Comparison of ENCODE assay signal across 10 mouse cellular contexts in genomic region chr4:150743103-150743502, GRCm38 (mm10).
A peak's percentile ranks its signal among the peaks of the same experiment; 100 is the strongest.
DNase-seq lines count a peak whose midpoint lies in the region; ATAC-seq and TF ChIP-seq lines count a peak whose summit lies in the region.
"Had no signal": no experiment of that assay in that cellular context is flagged by ENCODE, and none has a peak within 500 bp of the region (broad histone marks: within the 10 kb centered on the region; RNA-seq: fewer than 3 reads in every experiment).

No protein-coding gene starts in this region.

- WGBS in hindbrain, embryonic 14.5 days: 24% methylated on average over 6 of the region's 6 CpGs
- WGBS in lung, postnatal 0 days: 23% methylated on average over 6 of the region's 6 CpGs

- no peak for TF ChIP-seq CTCF in lung, postnatal 0 days (IDR thresholded peaks at IDR 0.05)

- H3K27ac ChIP-seq in hindbrain, embryonic 14.5 days: no peak overlapping the region
- H3K27ac ChIP-seq in lung, postnatal 0 days (ENCODE audit: low read length): peak overlapping the region; percentile 63

- no peaks in the 10 kb centered on the region for H3K36me3 ChIP-seq in hindbrain, embryonic 14.5 days (replicated peaks; ENCODE audit: control insufficient read depth, insufficient read depth)
- no peaks in the 10 kb centered on the region for H3K36me3 ChIP-seq in lung, postnatal 0 days (ENCODE audit: insufficient read depth, low read length)

- no peak for TF ChIP-seq EP300 in lung, postnatal 0 days (IDR thresholded peaks at IDR 0.05)

- H3K27me3 ChIP-seq in hindbrain, embryonic 14.5 days (ENCODE audit: control insufficient read depth, insufficient read depth, low read length): no peaks in the 10 kb centered on the region
- no peaks in the 10 kb centered on the region for H3K27me3 ChIP-seq in lung, postnatal 0 days (replicated peaks; ENCODE audit: insufficient read depth, low read length)
- H3K27me3 ChIP-seq: Patski had no signal

- H3K9ac ChIP-seq in hindbrain, embryonic 14.5 days: no peak overlapping the region
- H3K9ac ChIP-seq in lung, postnatal 0 days (replicated peaks; ENCODE audit: low read depth): no peak overlapping the region

- DNase-seq in retina, postnatal 1 day: peak; percentile 45
- DNase-seq in retina, embryonic 14.5 days (ENCODE audit: low spot score): no peak
- no peak for DNase-seq in hindbrain, embryonic 14.5 days (ENCODE audit: low spot score)
- peak; percentile 90 for DNase-seq in lung, postnatal 0 days (ENCODE audit: low spot score)
- DNase-seq in thymus, postnatal 14 days: peak; percentile 79
- no peak for DNase-seq in adrenal gland, adult 8-10 months
- DNase-seq in urinary bladder, adult 2 months (ENCODE audit: low spot score): no peak
- no peak for DNase-seq in left cerebral cortex, adult 11 months (ENCODE audit: low spot score)

- 0 out of 2 replicates have a peak overlapping the region, but pooled peaks have one; percentile 3 for H3K4me2 ChIP-seq in hindbrain, embryonic 14.5 days (replicated peaks)
- H3K4me2 ChIP-seq in lung, postnatal 0 days (replicated peaks; ENCODE audit: low read depth, low read length): no peak overlapping the region
- H3K4me2 ChIP-seq: heart, embryonic 11.5 days had no signal

- peaks cover 12% of the 10 kb centered on the region for H3K4me1 ChIP-seq in hindbrain, embryonic 14.5 days (replicated peaks; ENCODE audit: control insufficient read depth, insufficient read depth, low read length)
- peaks cover 12% of the 10 kb centered on the region; the same call in 1 of the 2 replicates for H3K4me1 ChIP-seq in lung, postnatal 0 days (ENCODE audit: insufficient read depth, low read depth, low read length)

- no peaks in the 10 kb centered on the region for H3K9me3 ChIP-seq in hindbrain, embryonic 14.5 days (ENCODE audit: control insufficient read depth, low read length)
- H3K9me3 ChIP-seq in lung, postnatal 0 days (ENCODE audit: low read length): no peaks in the 10 kb centered on the region

- no peak overlapping the region for H3K4me3 ChIP-seq in hindbrain, embryonic 14.5 days (replicated peaks; ENCODE audit: low read length)
- no peak overlapping the region for H3K4me3 ChIP-seq in lung, postnatal 0 days (ENCODE audit: low read depth, low read length)

- peak; percentile 48; the same call in 1 of the 2 replicates for ATAC-seq in hindbrain, embryonic 14.5 days (ENCODE audit: low FRiP score)
- peak; percentile 61 for ATAC-seq in lung, postnatal 0 days
- ATAC-seq: Patski had no signal

Comparison
In these comparisons a context has a peak if more than half of its experiments do, and no peak if none do; other contexts are left out.
1. DNase-seq: peak in retina, postnatal 1 day (single experiment), lung, postnatal 0 days (single experiment) and thymus, postnatal 14 days (single experiment); none in retina, embryonic 14.5 days (single experiment), hindbrain, embryonic 14.5 days (single experiment), adrenal gland, adult 8-10 months (single experiment), urinary bladder, adult 2 months (single experiment) and left cerebral cortex, adult 11 months (single experiment).